Mouse (Mus musculus) heart, adult 11 months (tissue): ENCODE data around the gene 9330161L09Rik.

ENCODE experiments used
- DNase-seq: peaks from one replicate; pipeline ENCODE4 v3.0.0; 2022

The 9330161L09Rik gene

DNA sequence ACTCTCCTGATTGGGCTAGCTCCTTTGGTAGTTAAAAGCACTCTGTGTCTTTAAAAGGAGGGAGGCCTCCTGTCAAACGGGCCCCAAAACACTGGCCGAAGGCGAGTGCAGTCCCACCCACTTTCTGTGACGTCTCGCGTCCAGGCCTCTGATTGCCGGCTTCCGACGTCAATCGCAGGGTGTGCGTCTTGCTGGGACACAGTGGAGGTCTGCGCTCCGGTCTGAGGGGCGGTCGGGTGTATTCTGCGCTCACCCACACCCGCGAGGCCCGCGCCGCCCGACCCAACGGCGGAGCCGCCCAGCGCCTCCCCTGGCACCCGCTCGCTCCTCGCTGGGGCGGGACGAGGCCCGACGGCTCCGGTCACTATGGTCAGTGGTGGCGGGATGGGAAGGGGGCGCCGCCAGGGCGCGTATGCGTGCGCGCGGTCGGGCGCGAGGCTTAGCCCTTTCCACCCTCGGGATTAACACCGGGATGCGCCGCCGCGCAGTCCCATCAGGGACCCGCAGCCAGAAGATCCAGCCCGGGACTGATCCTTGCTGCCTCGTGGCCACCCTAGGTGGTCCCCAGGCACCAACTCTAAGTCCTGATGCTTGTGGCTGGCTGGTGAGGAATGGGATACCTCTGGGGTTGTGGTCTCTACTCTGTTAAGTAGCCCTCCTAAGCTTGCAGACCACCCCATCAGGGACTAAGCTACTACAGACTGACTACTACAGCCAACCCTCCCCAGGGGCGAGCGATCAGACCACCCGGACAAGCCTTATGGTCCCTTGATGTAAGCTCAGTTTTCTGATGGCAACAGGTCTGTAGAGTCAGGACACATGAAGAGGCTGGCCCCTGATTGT, 18.9 kb downstream of the 9330161L09Rik start, which contains the start of gene Otub2:
Otub2 (plus strand) TSS at position 178 of the 843 bp plus-strand sequence.
- DNase-seq: peak; percentile 100

DNA sequence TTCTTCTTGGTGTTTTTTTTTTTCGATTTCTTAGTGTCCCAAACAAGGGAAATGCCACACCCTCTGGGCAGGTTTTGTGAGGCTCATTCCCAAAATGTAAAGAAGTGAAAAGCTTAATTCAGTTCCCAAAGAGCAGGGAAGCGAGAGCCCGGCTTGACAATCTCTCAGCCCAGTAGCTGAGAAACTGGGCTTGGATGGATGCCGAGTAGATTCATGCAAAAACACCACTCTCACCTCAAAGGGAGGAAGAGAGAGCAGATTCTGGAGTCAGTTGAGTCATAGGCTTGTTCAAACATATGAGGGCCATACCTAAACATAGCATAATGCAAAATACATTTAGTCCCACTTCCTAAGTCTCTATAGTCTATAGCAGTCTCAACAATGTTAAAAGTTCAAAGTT, 27.4 kb downstream of the 9330161L09Rik start:
- DNase-seq: no peak

DNA sequence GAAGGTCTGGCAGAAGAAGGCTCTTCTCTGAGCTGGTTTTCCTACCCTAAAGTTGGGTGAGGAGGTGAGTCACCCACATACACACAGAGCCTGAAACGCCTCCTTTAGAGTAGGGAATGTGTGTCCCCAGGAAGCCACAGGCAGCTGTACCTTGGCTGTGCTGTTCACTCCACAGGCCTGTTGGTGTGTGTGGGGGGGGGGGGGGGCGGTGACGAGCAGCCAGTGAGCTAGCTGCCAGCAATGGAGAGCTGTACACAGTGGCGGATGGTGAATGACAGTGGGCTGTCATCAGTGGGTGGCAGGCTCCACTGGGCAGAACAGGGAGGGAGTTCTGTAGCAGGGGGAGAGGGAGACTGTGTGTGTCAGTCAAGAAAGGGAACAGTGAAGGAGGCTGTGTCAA, 30.8 kb downstream of the 9330161L09Rik start:
- DNase-seq: no peak

GRCm38 (mm10) chr12:103376124-103376523, 31.5 kb downstream of the 9330161L09Rik start:
- DNase-seq: no peak

DNA sequence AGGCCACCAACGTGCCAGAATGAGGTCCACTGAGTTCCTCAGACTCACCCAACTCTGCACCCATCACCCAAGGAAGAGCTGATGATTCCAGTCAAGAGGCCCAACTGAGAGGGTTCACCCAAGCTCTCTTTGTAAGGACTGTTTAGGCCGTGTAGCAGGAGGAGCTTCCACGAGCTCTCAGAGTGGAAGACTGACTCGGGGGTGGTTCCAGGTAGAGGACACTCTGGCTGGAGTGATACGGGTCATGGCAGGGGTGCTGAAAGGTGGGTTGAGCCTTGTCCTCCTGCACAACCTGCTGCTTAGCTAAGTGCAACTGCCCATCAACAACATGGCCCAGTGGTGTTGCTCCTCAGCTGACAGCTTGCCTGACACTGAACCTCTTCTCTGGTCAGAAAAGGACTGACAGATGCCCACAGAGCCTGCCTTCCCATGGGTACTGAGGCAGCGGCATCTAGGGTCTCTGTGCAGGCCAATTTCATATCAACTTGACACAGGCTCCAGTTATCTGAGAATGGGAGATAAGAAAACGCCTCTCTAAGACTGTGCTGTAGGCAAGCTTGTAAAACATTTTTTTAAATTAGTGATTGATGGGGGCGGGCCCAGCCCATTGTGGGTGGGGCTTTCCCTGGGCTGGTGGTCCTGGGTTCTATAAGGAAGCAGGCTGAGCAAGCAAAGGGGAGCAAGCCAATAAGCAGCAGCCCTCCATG, 33.9 kb downstream of the 9330161L09Rik start:
- no peak for DNase-seq

GRCm38 (mm10) chr12:103371711-103372110, 35.9 kb downstream of the 9330161L09Rik start:
- DNase-seq: peak; percentile 90

DNA sequence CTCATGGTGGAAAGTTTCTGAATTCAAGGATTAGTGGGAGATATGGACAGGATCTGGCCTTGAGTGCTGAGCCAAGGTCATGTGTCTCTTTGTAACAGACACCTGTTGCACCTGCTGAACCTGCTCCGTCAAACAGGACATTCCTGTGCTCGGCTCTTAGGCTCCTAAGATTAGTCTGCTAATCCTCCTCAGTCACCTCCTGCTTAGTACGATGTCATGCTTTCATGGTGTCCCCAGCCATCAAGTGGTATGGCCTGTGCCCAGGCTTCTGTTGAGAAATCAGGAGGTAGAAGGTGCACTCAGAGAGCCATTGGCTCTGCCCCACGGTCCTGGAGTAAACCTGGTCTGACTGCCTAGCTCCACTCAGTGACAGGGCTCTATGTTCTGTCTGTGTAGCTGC, 36.8 kb downstream of the 9330161L09Rik start:
- DNase-seq: no peak

- DNase-seq: no peak
Measured at GRCm38 (mm10) chr12:103368777-103369176, 38.8 kb downstream of the 9330161L09Rik start.

GRCm38 (mm10) chr12:103368326-103368669, 39.3 kb downstream of the 9330161L09Rik start:
- DNase-seq: no peak

DNA sequence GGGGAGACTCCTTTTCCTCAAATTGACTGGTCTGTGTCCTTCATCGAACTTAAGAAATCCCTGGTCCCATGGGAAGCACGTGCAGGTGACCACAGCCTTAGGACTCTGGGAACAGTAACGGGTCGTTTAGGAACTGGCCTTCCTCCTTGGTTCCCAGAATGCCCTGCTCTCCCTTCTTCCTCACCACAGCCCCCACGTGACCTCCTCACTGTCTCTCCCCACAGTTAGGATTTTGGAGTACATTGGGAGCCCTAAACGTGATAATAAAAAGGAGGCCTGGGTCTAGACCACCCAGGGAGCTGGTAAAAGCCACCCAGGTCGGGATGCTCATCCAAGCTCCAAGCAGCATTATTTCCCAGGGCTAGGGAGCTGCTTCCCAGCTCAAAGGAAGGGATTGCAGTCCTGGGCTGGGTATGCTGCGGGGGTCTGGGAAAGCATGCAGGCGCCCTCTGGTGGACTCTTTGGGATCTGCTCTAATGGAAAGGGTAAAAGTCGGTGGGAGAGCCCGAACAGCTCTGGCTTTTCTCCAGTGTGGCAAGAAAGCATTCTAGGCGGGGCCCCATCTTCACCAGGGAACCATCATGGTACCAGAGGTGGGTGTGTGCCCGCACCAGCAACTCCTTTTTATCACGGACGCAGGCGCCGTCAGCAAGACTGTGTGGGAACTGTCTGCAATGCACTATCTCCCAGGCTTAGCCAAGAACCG, 39.8 kb downstream of the 9330161L09Rik start:
- peak; percentile 97 for DNase-seq

DNA sequence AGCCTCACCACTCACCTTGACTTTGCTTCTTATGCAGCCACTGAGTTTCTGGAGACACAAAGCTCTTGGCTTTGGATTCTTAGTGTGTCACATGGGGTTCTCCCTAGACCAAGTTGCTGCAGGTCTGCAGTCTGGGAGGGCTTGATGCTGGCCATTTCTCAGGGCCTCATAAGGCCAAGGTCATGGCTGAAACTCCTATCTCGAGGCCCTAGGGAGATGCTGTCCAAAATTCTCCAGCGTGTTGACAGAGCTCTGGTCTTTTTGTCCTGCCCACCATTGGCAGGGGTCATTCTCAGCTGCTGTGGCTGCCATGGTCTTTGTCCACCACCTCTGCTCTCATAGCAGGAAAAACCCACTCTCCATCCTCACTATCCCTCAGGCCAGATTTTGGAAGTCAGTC, 40.4 kb downstream of the 9330161L09Rik start:
- DNase-seq: peak; percentile 96

DNA sequence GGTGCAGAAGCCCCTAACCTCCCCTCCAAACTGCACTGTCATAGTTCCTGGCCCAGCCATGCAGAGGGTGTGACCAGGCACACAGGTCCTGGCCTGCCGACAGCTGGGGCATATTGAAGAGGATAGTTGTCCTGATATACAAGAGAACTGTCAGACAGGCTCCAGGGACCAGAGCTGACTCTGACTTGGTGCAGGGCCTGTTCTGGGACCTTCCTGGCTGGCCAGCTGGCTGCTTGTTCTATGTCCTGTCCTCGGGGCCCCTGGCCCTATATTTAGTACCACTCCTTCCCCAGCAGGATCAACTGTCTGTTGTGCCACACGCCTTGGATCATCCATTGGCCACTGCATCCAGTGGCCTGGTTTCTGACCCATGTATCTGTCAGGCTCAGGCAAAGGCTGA, 45.3 kb downstream of the 9330161L09Rik start:
- DNase-seq: peak; percentile 99

GRCm38 (mm10) chr12:103361539-103362307, 45.9 kb downstream of the 9330161L09Rik start:
- peak; percentile 98 for DNase-seq

- no peak for DNase-seq
Measured at GRCm38 (mm10) chr12:103360812-103361211, 46.8 kb downstream of the 9330161L09Rik start.

- DNase-seq: peak; percentile 97
Measured at GRCm38 (mm10) chr12:103358951-103359801, 48.4 kb downstream of the 9330161L09Rik start.

GRCm38 (mm10) chr12:103358216-103358615, 49.4 kb downstream of the 9330161L09Rik start:
- peak; percentile 97 for DNase-seq
